Mouse (Mus musculus): ENCODE data around the gene Vil1.

DNA sequence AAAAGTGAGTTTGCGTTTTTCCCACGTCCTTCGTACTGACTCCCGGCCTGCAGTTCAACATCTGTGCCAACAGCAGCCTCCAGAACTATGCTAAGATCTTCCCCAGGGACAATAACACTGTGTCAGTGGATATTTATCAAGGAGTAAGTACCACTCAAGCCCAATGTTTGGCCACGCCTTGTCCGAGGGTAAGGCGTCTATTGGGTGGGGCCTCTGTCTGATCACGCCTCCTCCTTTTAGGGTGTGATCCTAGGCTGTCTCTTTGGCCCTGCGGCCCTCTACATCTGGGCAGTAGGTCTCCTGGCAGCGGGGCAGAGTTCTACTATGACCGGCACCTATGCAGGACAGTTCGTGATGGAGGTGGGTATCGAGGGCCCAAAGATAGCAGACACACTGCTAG, 25.8 kb upstream of the Vil1 start:
- TF ChIP-seq ZC3H11A (IDR thresholded peaks at IDR 0.05; ENCODE audit: low read depth, low read length): no peak
- no peak for TF ChIP-seq MAX (IDR thresholded peaks at IDR 0.05; ENCODE audit: low read length)

Data from MEL (cell line).